Mouse (Mus musculus) adrenal gland, postnatal 14 days (tissue): ENCODE results near the gene Mrpl2. TPM values are rescaled to one million over a fixed set of nuclear protein-coding genes. Genes with fewer than 3 reads are reported as not detected.
A peak's percentile ranks its signal among the peaks of the same experiment; 100 is the strongest.

Experiments used
- DNase-seq: peaks from one replicate; pipeline ENCODE4 v3.0.0; 2021; ENCODE audit warnings: mixed read lengths
- long read RNA-seq, 2 experiments: library from polyadenylated mRNA; stranded (forward); transcript quantifications; one replicate each; pipeline ENCODE4 v2.0.0; 2021
- total RNA-seq: library from RNA; stranded (reverse); gene quantifications from 2 replicates; pipeline ENCODE4 v1.2.3, GENCODE M21; 2021

Gene Mrpl2
- total RNA-seq = 127 and 134 TPM in 2 replicates
- long read RNA-seq, experiment 1, transcript Mrpl2-201 (7 exons, 1,031 nt) = major isoform, 105 of 124 reads
- long read RNA-seq, experiment 1, partial matches to known transcripts = 6 of 124 reads
- long read RNA-seq, experiment 1, other reads (novel, unspliced or antisense) = 9 of 124 reads
- long read RNA-seq, experiment 2, transcript Mrpl2-201 (7 exons, 1,031 nt) = major isoform, 92 of 105 reads
- long read RNA-seq, experiment 2, partial matches to known transcripts = 3 of 105 reads
- long read RNA-seq, experiment 2, other reads (novel, unspliced or antisense) = 6 of 105 reads

- DNase-seq = peak; percentile 99
Observed at GRCm38 (mm10) chr17:46645561-46646321, at the start of gene Mrpl2, which contains the start of gene Klc4. TSS of gene Mrpl2 (plus strand) at chr17:46646229. TSS of gene Klc4 (minus strand) at chr17:46646022.

DNA sequence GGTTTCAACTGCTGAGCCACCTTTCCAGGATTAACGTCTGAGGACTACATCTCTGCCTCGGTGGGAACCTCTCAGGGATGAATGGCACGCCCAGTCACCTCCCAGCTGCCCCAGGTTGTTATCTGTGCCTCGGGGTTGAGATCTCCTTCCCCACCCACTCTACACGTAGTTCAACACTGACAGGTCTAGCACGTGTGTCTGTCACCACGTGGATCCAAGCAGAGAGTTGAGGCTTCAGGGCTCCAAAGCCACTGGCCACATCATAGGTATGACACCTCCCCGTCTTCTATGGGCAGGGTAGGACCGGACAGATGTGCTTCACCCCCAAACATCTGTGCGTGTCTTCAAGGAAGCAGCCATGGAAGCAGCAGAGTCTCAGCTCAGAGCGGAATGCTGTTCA lies 48.1 kb upstream of the Mrpl2 start:
- no peak for DNase-seq

DNA sequence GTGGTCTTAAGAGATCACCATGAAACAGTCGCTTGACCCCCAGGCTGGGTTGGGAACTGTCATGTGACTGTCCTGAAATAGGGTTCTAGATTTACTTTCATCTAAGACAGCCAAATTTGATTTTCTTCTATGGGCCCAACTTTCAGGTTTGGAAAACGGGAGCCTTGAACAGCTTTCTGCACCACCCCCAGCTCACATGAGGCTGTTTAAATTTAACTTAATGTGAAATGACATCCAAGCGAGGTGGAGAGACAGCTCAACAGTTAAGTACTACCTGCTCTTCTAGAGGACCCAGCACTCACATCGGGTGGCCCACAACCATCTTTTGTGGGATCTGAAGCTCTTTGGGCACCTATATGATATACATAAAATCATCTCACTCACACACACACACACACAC lies 47.1 kb upstream of the Mrpl2 start:
- no peak for DNase-seq

DNA sequence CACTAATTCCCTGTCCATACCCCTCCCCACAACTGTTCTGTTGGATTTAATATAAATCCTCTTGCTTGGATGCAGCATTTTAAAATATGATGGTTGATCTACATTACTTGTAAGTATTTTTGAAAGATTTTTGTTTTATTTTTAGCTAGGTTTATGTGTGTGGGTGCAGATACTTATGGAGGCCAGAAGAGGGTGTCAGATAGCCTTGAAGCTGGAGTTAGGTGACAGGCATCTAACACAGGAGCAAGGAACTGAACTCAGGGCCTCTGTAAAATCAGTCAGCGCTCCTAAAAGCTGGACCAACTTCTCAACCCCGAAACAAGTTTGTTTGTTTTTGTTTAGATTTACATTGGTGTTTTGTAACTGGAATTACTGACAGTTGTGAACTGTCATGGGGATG lies 45.5 kb upstream of the Mrpl2 start:
- no peak for DNase-seq

GRCm38 (mm10) chr17:46602212-46602611 lies 43.8 kb upstream of the Mrpl2 start:
- DNase-seq = no peak

DNA sequence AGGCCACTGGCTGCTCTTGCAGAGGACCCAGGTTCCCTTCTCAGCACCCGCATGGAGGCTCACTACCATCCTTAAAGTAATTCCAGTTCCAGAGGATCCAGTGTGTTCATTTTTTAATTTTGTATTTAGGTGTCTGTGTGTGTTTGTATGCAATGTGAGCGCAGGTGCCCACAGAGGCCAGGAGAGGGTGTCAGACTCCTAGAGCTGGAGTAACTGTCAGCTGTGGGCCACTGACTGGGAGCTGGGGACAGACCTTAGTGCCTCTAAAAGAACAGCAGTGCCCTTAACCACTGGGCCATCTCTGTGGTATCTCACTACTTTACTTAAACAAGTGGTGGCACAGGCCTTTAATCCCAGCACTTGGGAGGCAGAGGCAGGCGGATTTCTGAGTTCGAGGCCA lies 42.8 kb upstream of the Mrpl2 start:
- no peak for DNase-seq

DNA sequence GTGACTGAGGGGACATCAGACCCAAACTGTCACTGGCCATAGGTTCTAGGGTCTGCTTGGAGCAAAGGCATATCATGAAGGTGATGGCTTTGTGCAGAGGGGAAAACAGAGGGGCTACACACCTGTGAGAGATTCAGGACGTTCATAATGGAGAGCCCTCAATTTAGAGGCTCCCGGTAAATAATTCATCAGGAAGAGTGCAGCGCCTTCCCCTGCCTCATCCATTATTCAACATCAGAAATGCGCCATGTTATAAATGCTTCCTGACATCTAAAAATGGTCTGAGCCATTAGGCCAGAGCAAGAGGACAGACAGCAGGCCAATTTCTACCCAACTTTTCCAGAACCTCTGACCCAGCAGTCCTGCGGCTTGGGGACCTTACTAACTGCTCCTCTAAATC lies 40.9 kb upstream of the Mrpl2 start:
- DNase-seq = no peak

DNA sequence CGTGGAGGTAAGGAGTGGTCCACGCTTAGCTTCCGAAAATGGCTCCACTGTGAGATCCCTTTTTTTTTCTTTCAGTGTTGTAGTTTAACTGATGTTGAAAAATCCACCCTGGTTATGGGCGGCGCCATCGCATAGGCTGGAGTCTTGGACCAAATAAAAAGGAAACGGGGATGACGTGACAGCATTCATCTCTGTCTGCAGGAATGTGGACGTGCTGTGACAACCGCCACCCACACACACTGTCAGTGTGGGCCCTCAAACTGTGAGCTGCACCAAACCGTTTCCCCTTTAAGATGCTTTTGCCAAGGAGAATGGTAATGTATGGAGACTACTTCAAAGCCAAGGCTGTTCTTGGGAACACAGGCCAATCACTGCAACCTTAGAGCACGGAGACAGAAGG lies 40.0 kb upstream of the Mrpl2 start:
- no peak for DNase-seq

DNA sequence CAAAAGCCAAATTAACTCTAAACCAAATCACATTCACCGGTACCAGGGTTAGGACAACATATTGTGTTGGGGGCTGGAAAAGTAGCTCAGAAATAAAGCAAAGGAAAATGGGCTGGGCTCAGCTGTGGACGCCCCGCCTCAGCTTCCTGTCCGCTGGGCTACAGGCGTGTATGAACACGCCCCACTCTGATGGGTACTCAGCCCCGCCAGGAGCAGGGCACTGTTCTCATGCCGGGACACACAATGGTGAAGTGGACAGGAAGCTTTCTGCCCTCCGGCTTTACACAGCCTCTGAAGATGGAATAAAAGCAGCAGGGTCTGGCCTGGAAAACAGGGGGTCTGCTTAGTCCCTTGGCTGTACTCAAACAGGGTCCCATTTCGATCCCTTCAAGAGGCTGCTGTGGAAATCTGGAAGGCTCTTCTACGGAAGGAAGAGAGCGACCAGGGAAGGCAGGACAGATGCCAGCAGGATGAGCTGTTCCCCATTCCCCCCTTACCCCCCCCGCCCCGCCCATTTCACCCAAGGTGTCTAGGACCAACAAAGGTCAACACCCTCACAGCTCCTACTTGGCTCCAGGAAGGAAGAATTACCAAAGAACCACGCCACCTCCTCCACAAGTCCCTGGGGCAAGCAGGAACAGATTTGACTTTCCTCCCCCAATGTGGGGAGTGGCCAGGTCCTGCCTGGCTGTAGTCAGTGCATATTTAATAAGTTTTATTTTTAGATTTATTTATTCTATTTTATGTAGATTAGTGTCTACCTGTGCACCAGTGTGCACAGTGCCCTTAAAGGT lies 36.1 kb upstream of the Mrpl2 start:
- peak; percentile 50 for DNase-seq

DNA sequence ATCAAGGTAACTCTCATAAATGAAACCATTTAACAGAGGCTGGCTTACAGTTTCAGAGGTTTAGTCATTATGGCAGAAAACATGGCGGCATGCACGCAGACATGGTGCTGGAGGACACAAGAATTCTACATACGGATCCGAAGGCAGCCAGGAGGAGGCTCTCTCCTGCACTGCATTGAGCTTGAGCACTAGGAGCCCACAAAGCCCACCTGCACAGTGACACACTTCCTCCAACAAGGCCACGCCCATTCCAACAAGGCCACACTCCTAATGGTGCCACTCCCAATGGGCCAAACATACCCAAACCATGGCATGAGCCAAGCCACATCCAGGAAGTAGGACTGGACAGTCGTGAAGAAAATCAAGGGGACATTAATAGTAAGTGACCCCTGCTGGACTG lies 34.7 kb upstream of the Mrpl2 start:
- no peak for DNase-seq

- no peak for DNase-seq
Observed at GRCm38 (mm10) chr17:46612189-46612588, 33.8 kb upstream of the Mrpl2 start.

GRCm38 (mm10) chr17:46612820-46613219 lies 33.2 kb upstream of the Mrpl2 start:
- peak; percentile 49 for DNase-seq

GRCm38 (mm10) chr17:46613229-46613628 lies 32.8 kb upstream of the Mrpl2 start:
- no peak for DNase-seq

DNA sequence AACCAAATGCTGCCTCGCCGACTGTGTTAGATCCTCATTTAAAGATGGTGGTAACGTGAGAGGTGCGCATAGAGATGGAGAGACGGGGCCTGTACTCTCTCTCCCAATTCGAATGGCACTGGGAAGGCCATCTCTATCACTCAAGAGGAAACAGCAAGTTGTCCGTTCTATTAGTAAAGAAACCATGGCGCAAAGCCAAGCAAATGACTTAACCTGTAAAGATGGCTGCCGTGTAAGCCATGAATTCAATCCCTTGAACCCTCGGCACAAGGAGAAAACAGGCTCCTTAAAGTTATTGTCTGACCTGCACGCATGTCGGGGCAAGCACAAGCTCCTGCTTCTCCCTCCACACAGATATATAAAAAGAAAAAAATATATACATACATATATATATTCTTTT lies 28.2 kb upstream of the Mrpl2 start:
- DNase-seq = no peak

- DNase-seq = no peak
Observed at GRCm38 (mm10) chr17:46618394-46618768, 27.6 kb upstream of the Mrpl2 start.

DNA sequence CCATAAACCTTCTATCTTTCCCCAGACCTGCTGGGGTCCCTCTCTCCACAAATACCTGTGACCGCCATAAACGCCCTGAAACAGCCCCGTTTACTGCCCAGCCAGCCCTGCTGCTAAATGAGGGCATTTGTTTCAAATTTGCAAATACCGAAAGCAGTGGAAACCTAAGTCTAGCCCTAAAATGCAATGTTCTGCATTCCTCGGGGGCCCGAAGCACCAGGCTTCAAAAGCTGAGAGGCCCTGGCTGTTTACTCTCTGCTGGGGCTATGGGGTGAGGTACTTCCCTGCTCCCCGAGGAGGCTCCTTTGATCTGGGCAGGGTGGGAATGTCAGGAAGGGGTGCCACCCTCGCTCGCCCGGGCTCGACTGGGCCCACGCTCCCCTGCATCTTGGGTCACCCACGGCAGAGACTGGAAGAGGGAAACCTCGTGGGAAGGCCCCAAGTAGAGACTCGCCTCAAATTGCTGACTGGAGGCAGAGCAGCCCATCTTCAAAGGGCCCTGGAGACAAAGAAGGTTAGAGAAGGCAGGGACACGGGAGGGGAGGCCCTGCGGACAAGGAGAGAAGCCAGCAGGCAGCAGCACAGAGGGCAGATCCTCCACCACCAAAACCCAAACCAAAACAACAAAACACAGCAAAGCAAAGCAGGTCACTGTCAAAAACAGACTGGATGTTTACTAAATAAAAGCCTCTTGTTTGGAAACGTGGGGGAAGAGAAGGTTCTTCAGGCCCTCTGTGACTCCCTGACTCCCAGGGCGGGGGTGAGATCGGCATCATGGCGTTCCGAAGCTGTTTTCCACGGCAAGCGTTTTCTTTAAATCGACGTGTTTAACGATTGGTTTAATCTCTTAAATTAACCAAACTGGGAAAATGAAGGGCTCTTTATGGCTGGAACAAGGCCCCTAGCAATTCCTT lies 27.0 kb upstream of the Mrpl2 start:
- no peak for DNase-seq

DNA sequence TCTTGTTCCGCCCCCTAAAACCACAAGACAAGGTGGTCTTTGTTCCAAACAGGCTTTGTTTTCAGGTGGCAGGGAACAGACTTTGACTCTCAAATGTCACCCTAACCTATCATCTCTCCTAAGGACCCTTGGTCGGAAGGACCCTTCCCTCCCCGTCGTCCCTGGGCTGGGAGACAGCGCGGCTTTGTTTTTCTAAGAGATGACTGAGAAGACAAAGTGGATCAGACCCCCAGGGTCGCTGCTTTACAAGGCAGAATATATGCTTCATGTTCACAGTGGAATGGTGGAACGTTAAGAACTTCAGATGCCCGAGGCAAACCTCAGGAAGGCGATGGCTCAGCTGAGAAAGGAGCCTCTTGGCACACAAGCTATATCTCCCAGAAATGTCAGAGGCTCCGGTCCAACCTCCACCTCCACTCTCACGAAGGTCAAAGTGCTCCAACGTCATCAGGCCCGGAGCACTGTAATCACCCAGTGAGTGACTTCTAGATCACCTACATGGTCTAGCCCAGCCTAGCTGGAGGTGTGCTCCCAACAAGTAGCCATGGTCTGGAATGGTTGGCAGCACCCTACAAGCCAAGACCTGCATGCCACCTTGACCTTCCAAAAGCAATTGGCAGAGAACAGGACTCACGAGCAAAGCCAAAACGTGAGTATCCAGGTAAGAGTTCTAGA lies 26.2 kb upstream of the Mrpl2 start:
- no peak for DNase-seq

- peak; percentile 78 for DNase-seq
Observed at GRCm38 (mm10) chr17:46621324-46621723, 24.7 kb upstream of the Mrpl2 start.

- DNase-seq = no peak
Observed at GRCm38 (mm10) chr17:46622269-46622668, 23.8 kb upstream of the Mrpl2 start.

GRCm38 (mm10) chr17:46623819-46624557 lies 22.0 kb upstream of the Mrpl2 start:
- no peak for DNase-seq

DNA sequence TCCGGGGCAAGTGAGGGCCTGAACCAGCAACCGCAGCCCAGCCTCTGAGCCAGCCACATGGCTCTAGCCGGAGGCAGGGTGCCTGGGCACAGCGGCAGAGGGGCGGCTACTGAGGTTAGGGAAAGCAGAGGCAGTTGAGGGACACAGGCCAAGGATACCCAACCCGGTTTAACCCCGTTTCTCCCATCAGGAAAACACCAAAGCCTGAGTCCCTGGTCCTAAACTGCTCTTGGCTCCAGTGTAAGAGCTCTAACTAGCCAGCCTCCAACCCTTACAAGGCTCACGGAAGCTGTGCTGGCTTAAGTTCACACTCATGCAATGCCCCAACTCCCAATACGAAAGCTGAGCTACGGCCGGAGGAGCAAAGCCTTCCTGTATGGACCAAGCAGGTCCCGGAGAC lies 21.4 kb upstream of the Mrpl2 start:
- DNase-seq = no peak
